Mouse (Mus musculus): ENCODE data around the gene 5530401A14Rik. TPM values are rescaled to one million over a fixed set of nuclear protein-coding genes. Genes with fewer than 3 reads are reported as not detected.

Gene 5530401A14Rik
- polyA plus RNA-seq (2015; fragmentation: Nextera tagmentation; extraction: Ambion mirVana), result not detected in 2 replicates

DNA sequence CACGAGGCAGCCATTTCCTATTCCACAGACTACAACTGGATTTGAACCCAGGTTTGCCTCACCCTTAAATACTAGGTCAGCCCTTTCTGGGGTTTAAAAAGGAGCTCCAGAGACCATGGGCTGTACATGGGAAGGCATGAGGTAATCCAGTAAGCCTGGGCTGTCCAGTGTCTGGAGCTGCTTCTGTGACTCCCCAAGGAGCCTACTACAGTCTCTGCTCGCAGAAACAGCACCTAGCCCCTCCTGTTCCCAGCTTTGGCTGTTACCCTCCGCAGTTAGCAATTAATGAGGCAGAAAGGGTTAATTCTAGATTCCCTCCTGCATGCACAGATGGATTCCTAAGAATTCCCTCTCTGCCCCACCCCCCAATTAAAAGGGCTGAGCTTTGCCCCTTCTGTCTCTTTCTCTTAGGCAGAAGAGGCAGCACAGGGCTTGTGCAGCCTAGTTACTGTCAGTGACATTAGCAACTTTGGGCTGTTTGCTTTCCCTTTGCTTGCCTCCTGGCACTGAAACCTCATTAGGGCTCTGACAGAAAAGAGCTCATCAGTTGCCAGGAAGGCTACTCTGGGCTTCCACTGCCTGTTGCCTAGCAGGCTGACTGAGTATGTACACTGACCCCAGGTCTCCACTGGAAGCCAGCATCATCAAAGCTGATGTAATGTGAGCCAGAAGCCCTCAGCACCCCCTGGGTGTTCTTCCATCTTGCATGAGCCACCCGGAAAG lies at the start of gene 5530401A14Rik:
Gene 5530401A14Rik, plus strand, starts transcription at position 424 of the 723 bp plus-strand sequence.
- Histone ChIP-seq H3K9me3 (ENCODE audit: control insufficient read depth, low read length) (no peaks in the 10 kb centered on the region), H3K27ac (ENCODE audit: low read length) (no peak within 1 kb of the TSS), H3K27me3 (ENCODE audit: control insufficient read depth, insufficient read depth, low read depth, low read length) (no peaks in the 10 kb centered on the region), H3K9ac (ENCODE audit: low read length) (no peak within 1 kb of the TSS), H3K36me3 (ENCODE audit: control insufficient read depth, insufficient read depth, low read length) (no peaks in the 10 kb centered on the region), H3K4me3 (ENCODE audit: low read length) (no peak within 1 kb of the TSS), H3K4me1 (replicated peaks; ENCODE audit: control insufficient read depth, insufficient read depth, low read length) (no peaks in the 10 kb centered on the region), H3K4me2 (ENCODE audit: low read depth, low read length) (no peak within 1 kb of the TSS)
- WGBS, result 36% methylated on average over 4 of the region's 4 CpGs
- ATAC-seq (ENCODE audit: low read depth), result 0 out of 2 replicates have a peak, but pooled peaks have one; percentile 45

DNA sequence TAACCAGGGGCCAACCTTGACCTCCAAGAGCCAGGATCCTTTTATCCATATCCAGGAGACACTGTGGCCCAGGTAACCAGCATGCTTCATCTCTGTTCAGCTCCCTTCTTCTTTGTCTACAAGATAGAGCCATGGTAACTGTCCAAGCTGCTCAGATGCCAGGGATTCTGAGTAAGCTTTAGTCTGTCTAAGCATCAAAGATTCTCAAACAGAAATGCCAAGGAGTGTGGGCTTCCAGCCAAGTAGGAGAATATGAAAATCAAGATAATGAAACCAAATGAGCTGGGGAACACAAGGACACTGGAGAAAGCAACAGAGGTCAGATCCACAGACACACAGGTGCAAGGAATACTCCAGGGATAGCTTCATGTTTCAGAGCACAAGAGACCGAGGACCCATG lies 45.7 kb upstream of the 5530401A14Rik start:
- ATAC-seq (ENCODE audit: low read depth), result no peak
- no peaks in the 10 kb centered on the region for H3K36me3 ChIP-seq (ENCODE audit: control insufficient read depth, insufficient read depth, low read length)
- no peaks in the 10 kb centered on the region for H3K4me1 ChIP-seq (replicated peaks; ENCODE audit: control insufficient read depth, insufficient read depth, low read length)
- 75% methylated on average over 1 of the region's 1 CpGs for WGBS
- no peak overlapping the region for H3K4me2 ChIP-seq (ENCODE audit: low read depth, low read length)
- no peak overlapping the region for H3K9ac ChIP-seq (ENCODE audit: low read length)
- no peak overlapping the region for H3K4me3 ChIP-seq (ENCODE audit: low read length)
- no peaks in the 10 kb centered on the region for H3K9me3 ChIP-seq (ENCODE audit: control insufficient read depth, low read length)
- no peaks in the 10 kb centered on the region for H3K27me3 ChIP-seq (ENCODE audit: control insufficient read depth, insufficient read depth, low read depth, low read length)
- H3K27ac ChIP-seq (ENCODE audit: low read length), result no peak overlapping the region

DNA sequence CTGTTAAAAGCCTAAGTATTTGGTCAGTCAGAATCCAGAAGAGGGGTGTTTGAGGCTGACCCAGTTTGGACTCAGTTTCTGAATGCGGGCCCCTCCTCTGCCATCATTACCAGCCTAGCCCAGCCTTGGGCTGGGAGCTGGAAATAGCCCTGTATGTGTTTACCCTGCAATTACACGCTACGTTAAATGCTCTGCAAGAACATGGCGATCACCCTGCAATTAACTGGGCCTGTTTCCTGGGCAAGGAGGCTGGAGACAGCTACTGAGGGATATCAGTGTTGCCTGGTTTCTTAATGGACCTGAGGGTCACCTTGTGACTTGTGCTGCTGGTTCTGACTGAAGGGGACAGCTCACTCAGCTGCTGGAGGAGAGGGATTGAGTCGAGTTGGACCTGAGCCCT lies 43.9 kb upstream of the 5530401A14Rik start:
- Histone ChIP-seq H3K27ac (ENCODE audit: low read length) (no peak overlapping the region), H3K4me2 (ENCODE audit: low read depth, low read length) (no peak overlapping the region), H3K9ac (ENCODE audit: low read length) (no peak overlapping the region), H3K36me3 (ENCODE audit: control insufficient read depth, insufficient read depth, low read length) (no peaks in the 10 kb centered on the region), H3K27me3 (ENCODE audit: control insufficient read depth, insufficient read depth, low read depth, low read length) (no peaks in the 10 kb centered on the region), H3K9me3 (ENCODE audit: control insufficient read depth, low read length) (no peaks in the 10 kb centered on the region), H3K4me3 (ENCODE audit: low read length) (no peak overlapping the region), H3K4me1 (replicated peaks; ENCODE audit: control insufficient read depth, insufficient read depth, low read length) (no peaks in the 10 kb centered on the region)
- WGBS, result 78% methylated on average over 5 of the region's 5 CpGs
- ATAC-seq (ENCODE audit: low read depth), result no peak

DNA sequence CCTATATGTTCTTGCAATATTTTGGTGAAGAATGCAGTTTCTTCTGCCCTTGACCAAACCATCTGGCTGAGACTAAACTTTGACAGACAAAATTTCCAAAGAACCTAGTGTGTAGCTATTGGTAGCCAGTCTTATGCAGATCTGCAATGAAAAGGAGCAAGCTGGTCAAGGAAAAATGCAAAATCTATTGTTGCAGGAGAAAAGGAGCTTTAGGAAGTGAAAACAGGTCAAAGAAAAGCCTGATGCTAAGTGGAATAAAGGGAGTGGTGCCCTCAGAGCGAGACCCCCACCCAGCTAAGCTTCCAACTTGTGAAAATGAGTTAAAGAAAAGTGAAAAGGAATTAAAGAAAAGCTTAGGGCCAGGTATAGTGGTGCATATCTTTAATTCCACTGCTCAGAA lies 28.1 kb upstream of the 5530401A14Rik start:
- H3K4me2 ChIP-seq (ENCODE audit: low read depth, low read length), result no peak overlapping the region
- no peak overlapping the region for H3K9ac ChIP-seq (ENCODE audit: low read length)
- 63% methylated on average over 1 of the region's 1 CpGs for WGBS
- H3K9me3 ChIP-seq (ENCODE audit: control insufficient read depth, low read length), result no peaks in the 10 kb centered on the region
- no peaks in the 10 kb centered on the region for H3K4me1 ChIP-seq (replicated peaks; ENCODE audit: control insufficient read depth, insufficient read depth, low read length)
- H3K4me3 ChIP-seq (ENCODE audit: low read length), result no peak overlapping the region
- no peaks in the 10 kb centered on the region for H3K27me3 ChIP-seq (ENCODE audit: control insufficient read depth, insufficient read depth, low read depth, low read length)
- no peak for ATAC-seq (ENCODE audit: low read depth)
- H3K27ac ChIP-seq (ENCODE audit: low read length), result no peak overlapping the region
- H3K36me3 ChIP-seq (ENCODE audit: control insufficient read depth, insufficient read depth, low read length), result no peaks in the 10 kb centered on the region

DNA sequence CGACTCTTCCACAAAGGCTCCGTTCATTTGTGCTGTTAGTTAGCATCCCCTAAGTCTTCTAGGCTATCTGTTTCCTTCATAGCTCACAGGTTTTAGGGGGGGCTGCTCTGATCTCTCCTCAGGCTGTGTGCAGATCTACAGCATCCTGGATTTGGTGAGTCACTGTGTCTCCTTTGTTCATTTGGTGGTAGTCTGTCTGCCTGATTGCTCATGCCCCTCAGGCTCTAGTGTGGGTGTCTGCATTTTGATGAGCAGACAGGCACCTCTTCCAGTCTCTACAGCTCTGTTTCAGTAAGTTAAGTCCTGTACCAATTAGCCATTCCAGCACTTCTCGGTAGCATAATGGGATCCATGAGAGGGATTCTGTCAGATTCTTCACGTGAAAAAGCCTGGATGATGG lies 22.0 kb upstream of the 5530401A14Rik start:
- 76% methylated on average over 4 of the region's 4 CpGs for WGBS
- Histone ChIP-seq H3K4me2 (ENCODE audit: low read depth, low read length) (no peak overlapping the region), H3K27ac (ENCODE audit: low read length) (no peak overlapping the region), H3K36me3 (ENCODE audit: control insufficient read depth, insufficient read depth, low read length) (no peaks in the 10 kb centered on the region), H3K4me3 (ENCODE audit: low read length) (no peak overlapping the region), H3K9me3 (ENCODE audit: control insufficient read depth, low read length) (no peaks in the 10 kb centered on the region), H3K4me1 (replicated peaks; ENCODE audit: control insufficient read depth, insufficient read depth, low read length) (no peaks in the 10 kb centered on the region), H3K27me3 (ENCODE audit: control insufficient read depth, insufficient read depth, low read depth, low read length) (no peaks in the 10 kb centered on the region), H3K9ac (ENCODE audit: low read length) (no peak overlapping the region)
- no peak for ATAC-seq (ENCODE audit: low read depth)

DNA sequence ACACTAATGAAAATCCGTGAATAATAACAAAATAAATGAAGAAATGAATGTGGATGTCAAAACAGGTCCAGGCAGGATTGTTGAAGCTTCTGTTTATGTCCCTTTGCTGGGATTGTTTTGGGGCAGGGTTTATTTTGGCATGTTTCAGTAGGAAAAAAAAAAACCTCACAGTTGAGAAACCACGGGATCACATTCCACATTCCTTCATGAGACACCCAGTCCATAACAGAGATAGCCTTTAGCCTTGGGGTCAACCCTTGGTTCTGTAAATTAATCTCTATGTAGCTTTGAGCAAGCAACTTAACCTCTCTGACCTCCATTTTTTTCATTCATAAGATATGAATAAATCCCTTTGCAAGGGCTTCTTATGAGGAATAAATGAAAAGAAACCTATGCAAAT lies 19.5 kb upstream of the 5530401A14Rik start:
- Histone ChIP-seq H3K4me1 (replicated peaks; ENCODE audit: control insufficient read depth, insufficient read depth, low read length) (peaks cover 3% of the 10 kb centered on the region; the same call in 1 of the 2 replicates), H3K27me3 (ENCODE audit: control insufficient read depth, insufficient read depth, low read depth, low read length) (no peaks in the 10 kb centered on the region), H3K9me3 (ENCODE audit: control insufficient read depth, low read length) (no peaks in the 10 kb centered on the region), H3K27ac (ENCODE audit: low read length) (no peak overlapping the region), H3K4me2 (ENCODE audit: low read depth, low read length) (no peak overlapping the region), H3K4me3 (ENCODE audit: low read length) (no peak overlapping the region), H3K36me3 (ENCODE audit: control insufficient read depth, insufficient read depth, low read length) (no peaks in the 10 kb centered on the region), H3K9ac (ENCODE audit: low read length) (no peak overlapping the region)
- 18% methylated on average over 2 of the region's 2 CpGs for WGBS
- ATAC-seq (ENCODE audit: low read depth), result no peak

DNA sequence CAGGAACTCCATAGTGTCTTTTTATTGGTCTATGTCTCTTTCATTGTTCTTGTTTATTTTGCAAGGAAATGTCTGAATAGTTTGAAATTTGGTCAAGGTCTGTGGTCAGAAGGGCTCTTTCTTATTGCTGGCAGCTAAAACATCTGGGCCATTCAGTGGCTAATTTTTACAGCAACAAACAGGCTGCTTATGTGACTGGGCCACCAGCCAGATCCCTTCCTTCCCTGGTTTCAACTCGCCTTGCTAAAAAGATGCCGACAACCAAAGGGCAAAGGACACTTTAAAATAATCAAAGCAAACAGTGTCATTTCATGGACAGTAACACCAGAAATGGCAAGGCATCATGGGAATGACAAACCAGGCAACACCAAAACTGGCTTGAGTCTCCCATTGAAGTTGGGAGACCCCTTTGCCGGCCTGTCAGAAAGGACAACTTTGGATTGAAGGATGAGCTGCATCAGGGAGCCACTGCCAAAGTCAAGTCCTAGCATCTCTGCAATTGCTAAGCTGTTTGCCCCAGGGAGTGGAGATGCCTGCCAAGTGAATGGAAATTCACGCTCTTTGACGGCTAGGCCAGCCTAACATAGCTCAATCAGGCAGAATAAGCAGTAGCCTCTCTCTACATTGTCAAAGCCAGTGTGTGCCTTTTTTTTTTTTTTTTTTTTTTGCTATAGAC lies 15.3 kb upstream of the 5530401A14Rik start:
- H3K4me1 ChIP-seq (replicated peaks; ENCODE audit: control insufficient read depth, insufficient read depth, low read length), result peaks cover 3% of the 10 kb centered on the region; the same call in 1 of the 2 replicates
- no peaks in the 10 kb centered on the region for H3K36me3 ChIP-seq (ENCODE audit: control insufficient read depth, insufficient read depth, low read length)
- no peaks in the 10 kb centered on the region for H3K9me3 ChIP-seq (ENCODE audit: control insufficient read depth, low read length)
- no peak overlapping the region for H3K4me2 ChIP-seq (ENCODE audit: low read depth, low read length)
- no peak overlapping the region for H3K27ac ChIP-seq (ENCODE audit: low read length)
- H3K9ac ChIP-seq (ENCODE audit: low read length), result no peak overlapping the region
- no peak overlapping the region for H3K4me3 ChIP-seq (ENCODE audit: low read length)
- H3K27me3 ChIP-seq (ENCODE audit: control insufficient read depth, insufficient read depth, low read depth, low read length), result no peaks in the 10 kb centered on the region
- peak; percentile 90 for ATAC-seq (ENCODE audit: low read depth)
- 46% methylated on average over 5 of the region's 5 CpGs for WGBS

DNA sequence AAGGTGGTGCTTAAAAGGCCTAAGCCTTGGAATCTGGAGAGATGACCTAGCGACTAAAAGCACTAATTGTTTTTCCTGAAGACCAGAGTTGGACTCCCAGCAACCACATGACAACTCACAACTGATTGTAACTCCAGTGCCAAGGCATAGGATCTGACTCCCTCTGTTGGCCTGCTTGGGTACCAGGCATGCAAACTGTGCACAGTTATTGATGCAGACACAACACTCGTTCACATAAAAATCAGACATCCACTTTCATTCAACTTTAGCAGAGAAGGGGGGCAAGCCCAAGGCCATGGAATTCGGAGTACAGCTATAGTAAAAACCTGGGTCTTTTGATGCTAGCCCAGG lies 14.8 kb upstream of the 5530401A14Rik start:
- Histone ChIP-seq H3K4me3 (ENCODE audit: low read length) (no peak overlapping the region), H3K27me3 (ENCODE audit: control insufficient read depth, insufficient read depth, low read depth, low read length) (no peaks in the 10 kb centered on the region), H3K27ac (ENCODE audit: low read length) (0 out of 2 replicates have a peak overlapping the region, but pooled peaks have one; percentile 10), H3K4me1 (replicated peaks; ENCODE audit: control insufficient read depth, insufficient read depth, low read length) (peaks cover 3% of the 10 kb centered on the region; the same call in 1 of the 2 replicates), H3K9ac (ENCODE audit: low read length) (no peak overlapping the region), H3K9me3 (ENCODE audit: control insufficient read depth, low read length) (no peaks in the 10 kb centered on the region), H3K4me2 (ENCODE audit: low read depth, low read length) (no peak overlapping the region), H3K36me3 (ENCODE audit: control insufficient read depth, insufficient read depth, low read length) (no peaks in the 10 kb centered on the region)
- 62% methylated on average over 3 of the region's 3 CpGs for WGBS
- peak; percentile 6 for ATAC-seq (ENCODE audit: low read depth)

DNA sequence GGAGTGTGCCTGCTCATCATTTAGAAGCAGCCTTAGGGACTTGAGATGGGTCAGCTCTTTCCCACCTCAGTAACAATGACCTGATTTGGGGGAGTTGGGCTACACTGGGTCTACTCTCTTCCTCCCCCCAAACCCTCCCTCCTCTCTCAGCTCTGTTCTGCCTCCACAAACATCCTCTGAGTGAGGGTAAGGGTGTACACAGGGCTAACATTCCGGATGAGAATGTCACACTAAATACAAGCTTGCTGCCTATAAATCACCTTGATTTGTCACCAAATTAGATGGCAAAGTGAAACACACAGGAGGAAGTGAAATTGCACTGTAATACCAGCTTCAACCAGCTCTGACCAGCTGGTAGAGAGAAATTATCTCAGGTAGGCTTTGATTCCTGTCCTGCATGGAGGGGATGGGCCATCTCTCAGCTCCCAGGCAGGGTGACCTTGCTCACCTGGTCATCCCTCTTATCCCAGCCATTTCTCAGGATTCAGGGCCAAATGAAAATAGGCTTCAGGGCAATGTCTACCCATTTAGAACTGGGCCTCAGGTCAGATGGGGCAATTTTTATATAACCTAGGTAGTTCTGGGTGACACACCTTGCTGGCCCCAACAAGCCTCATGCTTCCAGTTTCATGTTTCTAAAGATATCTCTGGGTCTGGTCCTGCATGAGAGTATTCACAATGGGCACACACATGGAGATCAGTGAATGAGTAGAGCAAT lies 12.5 kb upstream of the 5530401A14Rik start:
- Histone ChIP-seq H3K27me3 (ENCODE audit: control insufficient read depth, insufficient read depth, low read depth, low read length) (no peaks in the 10 kb centered on the region), H3K9ac (ENCODE audit: low read length) (no peak overlapping the region), H3K9me3 (ENCODE audit: control insufficient read depth, low read length) (no peaks in the 10 kb centered on the region), H3K27ac (ENCODE audit: low read length) (no peak overlapping the region), H3K4me3 (ENCODE audit: low read length) (no peak overlapping the region), H3K4me1 (replicated peaks; ENCODE audit: control insufficient read depth, insufficient read depth, low read length) (peaks cover 3% of the 10 kb centered on the region; the same call in 1 of the 2 replicates), H3K36me3 (ENCODE audit: control insufficient read depth, insufficient read depth, low read length) (no peaks in the 10 kb centered on the region), H3K4me2 (ENCODE audit: low read depth, low read length) (no peak overlapping the region)
- ATAC-seq (ENCODE audit: low read depth), result no peak
- 36% methylated on average over 1 of the region's 1 CpGs for WGBS
